Mouse (Mus musculus): ENCODE measurements around the gene Fcer1g.

GRCm38 (mm10) chr1:171199532-171199931, 34.6 kb downstream of the Fcer1g start:
- TF ChIP-seq POLR2A (IDR thresholded peaks at IDR 0.05; ENCODE audit: borderline replicate concordance, extremely low read depth, low read depth, low read length) (no peak), CTCF (IDR thresholded peaks at IDR 0.05; ENCODE audit: insufficient read depth, low read length) (no peak)
